Mouse (Mus musculus): Measurements from ENCODE around the gene Gpatch4. TPM values are rescaled to one million over a fixed set of nuclear protein-coding genes. Genes with fewer than 3 reads are reported as not detected.

Gpatch4 gene
- total RNA-seq (2012; rRNA removed), result 49.1 and 64.2 TPM in 2 replicates
- total RNA-seq (2014; rRNA removed), result 20.3 and 21.6 TPM in 2 replicates
- 128 and 182 TPM in 2 replicates for polyA plus RNA-seq (2012; ENCODE audit: insufficient read length, low read depth)

DNA sequence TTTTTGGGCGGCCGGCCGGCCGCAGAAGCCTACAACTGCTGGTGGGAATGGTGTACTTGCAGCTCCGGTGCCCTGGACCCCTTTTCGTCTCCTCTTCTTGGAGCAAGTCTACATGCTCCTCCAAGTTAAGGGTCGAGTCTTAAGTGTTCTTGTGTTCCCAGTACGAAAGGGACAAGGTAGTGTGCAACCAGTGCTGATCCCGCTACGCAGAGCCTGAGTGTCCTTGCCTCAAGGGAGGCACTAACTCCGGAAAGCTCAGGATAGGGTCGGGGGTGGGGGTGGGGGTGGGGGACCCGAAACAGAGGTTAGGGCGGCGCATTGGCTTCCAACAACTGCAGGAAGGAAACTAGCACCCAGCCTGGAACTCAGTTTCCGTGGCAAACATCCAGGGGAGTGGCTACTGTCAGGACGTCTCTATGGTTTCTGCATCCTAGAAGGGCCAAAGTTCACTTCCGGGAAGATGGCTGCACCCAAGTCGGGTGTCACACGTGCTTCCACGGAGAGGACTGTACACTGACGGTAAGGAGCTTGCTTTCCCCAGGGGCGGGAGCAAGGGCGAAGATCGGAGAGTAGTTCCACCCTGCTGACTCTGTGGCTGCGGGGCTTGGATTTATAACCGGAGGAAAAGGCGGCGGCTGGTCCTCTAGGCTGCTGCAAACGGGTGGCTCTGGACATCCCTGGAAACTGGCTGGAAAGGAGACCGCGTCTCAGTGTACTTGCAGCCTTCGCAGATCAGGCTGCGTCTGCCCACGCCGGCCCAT, at the start of gene Gpatch4:
TSS of gene Gpatch4 (plus strand) at position 448 of the 761 bp plus-strand sequence.
- H3K4me2 ChIP-seq (ENCODE audit: insufficient read depth, low read depth, poor library complexity, severe bottlenecking), result peak within 1 kb of the TSS; percentile 84
- H3K27ac ChIP-seq (ENCODE audit: insufficient read depth, low read depth), result peak within 1 kb of the TSS; percentile 22
- TF ChIP-seq PAX5 (IDR thresholded peaks at IDR 0.05; ENCODE audit: low read length) (no peak), RCOR1 (conservative IDR thresholded peaks at IDR 0.05; ENCODE audit: low read depth, low read length) (no peak), TBP (conservative IDR thresholded peaks at IDR 0.05; ENCODE audit: low read depth, low read length) (peak; percentile 92), CHD2 (IDR thresholded peaks at IDR 0.05; ENCODE audit: low read length) (no peak), ETS1 (conservative IDR thresholded peaks at IDR 0.05; ENCODE audit: low read depth, low read length) (0 out of 2 replicates have a peak, but pooled peaks have one; percentile 18), POLR2AphosphoS2 (IDR thresholded peaks at IDR 0.05; ENCODE audit: low read depth, low read length) (peak; percentile 78), MEF2A (IDR thresholded peaks at IDR 0.05; ENCODE audit: borderline replicate concordance, low read depth, low read length) (peak; percentile 39; the same call in 1 of the 2 replicates), NRF1 (IDR thresholded peaks at IDR 0.05; ENCODE audit: low read depth, low read length) (peak; percentile 60), BHLHE40 (IDR thresholded peaks at IDR 0.05; ENCODE audit: low read depth, low read length) (peak; percentile 91), USF2 (conservative IDR thresholded peaks at IDR 0.05; ENCODE audit: low read depth, low read length) (no peak), MXI1 (IDR thresholded peaks at IDR 0.05; ENCODE audit: low read depth, low read length) (peak; percentile 100), POLR2A (IDR thresholded peaks at IDR 0.05; ENCODE audit: low read depth, low read length) (peak; percentile 95), ELF1 (IDR thresholded peaks at IDR 0.05; ENCODE audit: low read depth, low read length) (peak; percentile 95), NELFE (IDR thresholded peaks at IDR 0.05; ENCODE audit: low read depth, low read length) (peak; percentile 84), SMC3 (IDR thresholded peaks at IDR 0.05; ENCODE audit: low read depth, low read length) (no peak), HCFC1 (IDR thresholded peaks at IDR 0.05; ENCODE audit: low read depth, low read length) (peak; percentile 89), KAT2A (IDR thresholded peaks at IDR 0.05; ENCODE audit: insufficient replicate concordance, low read length) (peak; percentile 76; the same call in 1 of the 2 replicates), ZKSCAN1 (IDR thresholded peaks at IDR 0.05; ENCODE audit: borderline replicate concordance, low read depth, low read length) (no peak), JUN (IDR thresholded peaks at IDR 0.05; ENCODE audit: insufficient read depth, low read depth, low read length) (no peak), SIN3A (IDR thresholded peaks at IDR 0.05; ENCODE audit: low read length) (peak; percentile 100), CHD1 (IDR thresholded peaks at IDR 0.05; ENCODE audit: low read depth, low read length) (no peak), TCF12 (IDR thresholded peaks at IDR 0.05; ENCODE audit: low read depth, low read length) (peak; percentile 78), GABPA (IDR thresholded peaks at IDR 0.05; ENCODE audit: insufficient replicate concordance, low read depth, low read length) (no peak; the same call in 1 of the 2 replicates), MYC (IDR thresholded peaks at IDR 0.05; ENCODE audit: low read depth, low read length) (peak; percentile 100), MAX (IDR thresholded peaks at IDR 0.05; ENCODE audit: low read length) (peak; percentile 100), ZNF384 (IDR thresholded peaks at IDR 0.05; ENCODE audit: low read depth, low read length) (no peak), CTCF (conservative IDR thresholded peaks at IDR 0.05 in 1 of 2, IDR thresholded peaks at IDR 0.05 in 1 of 2; ENCODE audit: low read depth in 2 of 2, low read length in 2 of 2) (no peak)
- dilution Hi-C loops (cut with MboI; ENCODE audit: extremely low pct_ligation_motif_present, extremely low pct_unique_long_range_greater_than_20kb, low sequenced_read_pairs) (no loop called here), in situ Hi-C loops (cut with MboI; ENCODE audit: low pct_ligation_motif_present, low pct_unique_long_range_greater_than_20kb, low sequenced_read_pairs) (no loop called here)
- peak within 1 kb of the TSS; percentile 94 to 100 (median 99) for H3K4me3 ChIP-seq (replicated peaks in 1 of 3; ENCODE audit: low read depth in 2 of 3, low read length in 2 of 3, poor library complexity in 1 of 3)
- no peaks in the 10 kb centered on the region for H3K9me3 ChIP-seq (replicated peaks; ENCODE audit: low read length)
- peaks cover 7 to 20% of the 10 kb centered on the region in 2 experiments; a peak in 3 of 4 replicates for H3K4me1 ChIP-seq (ENCODE audit: control insufficient read depth in 1 of 2, insufficient read depth in 2 of 2)
- peak within 1 kb of the TSS; percentile 90 for H3K9ac ChIP-seq (ENCODE audit: insufficient read depth, low read depth)
- peaks cover 13 to 23% of the 10 kb centered on the region in 2 experiments for H3K36me3 ChIP-seq (replicated peaks in 1 of 2; ENCODE audit: control insufficient read depth in 1 of 2, insufficient read depth in 1 of 2, low read length in 1 of 2)
- DNase-seq (ENCODE audit: extremely low read depth), result peak; percentile 96
- peaks cover 44% of the 10 kb centered on the region for H3K79me2 ChIP-seq (replicated peaks; ENCODE audit: control insufficient read depth, extremely low read depth, insufficient read depth, poor library complexity, severe bottlenecking)
- peaks cover 27% of the 10 kb centered on the region for H3K27me3 ChIP-seq (replicated peaks)
